Mouse (Mus musculus) heart, embryonic 11.5 days (tissue): ENCODE results near the gene Tnfaip3. TPM values are rescaled to one million over a fixed set of nuclear protein-coding genes. Genes with fewer than 3 reads are reported as not detected.

Source experiments
- ATAC-seq: fragments of 200-750 bp; cut with Nextera tagmentation; replicated peaks from 2 replicates; pipeline ENCODE4 v1.8.0; 2017; ENCODE audit warnings: moderate library complexity; ENCODE audit not compliant: insufficient number of reproducible peaks, low FRiP score, low TSS enrichment
- H3K27ac ChIP-seq: fragments of 300-500 bp; sonication (generic); 2 replicates; pipeline ENCODE4 v1.5.1; 2014; ENCODE audit warnings: mild to moderate bottlenecking, low read depth, low read length
- H3K27me3 ChIP-seq: fragments of 300-500 bp; sonication (generic); 2 replicates; pipeline ENCODE4 v1.6.1; 2014; ENCODE audit warnings: mild to moderate bottlenecking, low read length, mixed read lengths; ENCODE audit not compliant: control insufficient read depth, insufficient read depth
- H3K36me3 ChIP-seq: fragments of 300-500 bp; sonication (generic); 2 replicates; pipeline ENCODE4 v1.6.1; 2014; ENCODE audit warnings: mild to moderate bottlenecking, low read length, moderate library complexity, mixed read lengths; ENCODE audit not compliant: control insufficient read depth, insufficient read depth
- H3K4me1 ChIP-seq: fragments of 300-500 bp; sonication (generic); 2 replicates; pipeline ENCODE4 v1.6.1; 2014; ENCODE audit warnings: low read length; ENCODE audit not compliant: control insufficient read depth, insufficient read depth
- H3K4me2 ChIP-seq: fragments of 300-500 bp; sonication (generic); 2 replicates; pipeline ENCODE4 v1.6.1; 2014; ENCODE audit warnings: mild to moderate bottlenecking, moderate library complexity
- H3K4me3 ChIP-seq: fragments of 300-500 bp; sonication (generic); 2 replicates; pipeline ENCODE4 v1.5.1; 2014; ENCODE audit warnings: low read depth, low read length
- H3K9ac ChIP-seq: fragments of 300-500 bp; sonication (generic); 2 replicates; pipeline ENCODE4 v1.6.1; 2014; ENCODE audit warnings: mild to moderate bottlenecking, low read depth, low read length, moderate library complexity
- H3K9me3 ChIP-seq: fragments of 300-500 bp; sonication (generic); replicated peaks from 2 replicates; pipeline ENCODE4 v1.6.1; 2016; ENCODE audit warnings: low read length; ENCODE audit not compliant: control insufficient read depth
- WGBS: fragments of 180-500 bp; shearing (Covaris S2); extraction: QIAGEN DNeasy Blood & Tissue Kit; methylation state at CpG from one replicate; pipeline ENCODE4 v1.1.7; 2014; ENCODE audit not compliant: insufficient replicate concordance; 5-methylcytosine and 5-hydroxymethylcytosine counted together
- polyA plus RNA-seq: library from polyadenylated mRNA; unstranded; fragments of >200 nt; fragmentation: Nextera tagmentation; extraction: Ambion mirVana; gene quantifications from 2 replicates; pipeline ENCODE4 v1.2.1, GENCODE M21; 2014

Gene Tnfaip3
- polyA plus RNA-seq, 1 experiment from 2014 or later, result 3.0 TPM

- Histone ChIP-seq H3K4me3 (no peak overlapping the region), H3K27ac (no peak overlapping the region), H3K4me2 (no peak overlapping the region), H3K9ac (no peak overlapping the region), H3K4me1 (no peaks in the 10 kb centered on the region), H3K36me3 (no peaks in the 10 kb centered on the region), H3K27me3 (no peaks in the 10 kb centered on the region), H3K9me3 (no peaks in the 10 kb centered on the region)
- 59% methylated on average over 5 of the region's 5 CpGs for WGBS
- ATAC-seq, result no peak
Observed at GRCm38 (mm10) chr10:19023622-19024326, 8.3 kb upstream of the Tnfaip3 start.

GRCm38 (mm10) chr10:19022272-19022671 is 6.8 kb upstream of the Tnfaip3 start:
- WGBS, result 82% methylated on average over 1 of the region's 1 CpGs
- Histone ChIP-seq H3K27me3 (no peaks in the 10 kb centered on the region), H3K27ac (no peak overlapping the region), H3K9me3 (no peaks in the 10 kb centered on the region), H3K4me2 (no peak overlapping the region), H3K4me3 (no peak overlapping the region), H3K36me3 (no peaks in the 10 kb centered on the region), H3K9ac (no peak overlapping the region), H3K4me1 (no peaks in the 10 kb centered on the region; the same call in 1 of the 2 replicates)
- no peak for ATAC-seq

GRCm38 (mm10) chr10:19016823-19017471 is 1.5 kb upstream of the Tnfaip3 start:
- H3K9ac ChIP-seq, result no peak overlapping the region
- peak overlapping the region; percentile 59; the same call in 1 of the 2 replicates for H3K27ac ChIP-seq
- ATAC-seq, result no peak
- no peaks in the 10 kb centered on the region for H3K27me3 ChIP-seq
- peaks cover 12% of the 10 kb centered on the region for H3K4me1 ChIP-seq
- no peak overlapping the region for H3K4me2 ChIP-seq
- 42% methylated on average over 4 of the region's 4 CpGs for WGBS
- H3K4me3 ChIP-seq, result no peak overlapping the region
- H3K36me3 ChIP-seq, result no peaks in the 10 kb centered on the region
- H3K9me3 ChIP-seq, result no peaks in the 10 kb centered on the region

GRCm38 (mm10) chr10:19014381-19015256 is 838 bp downstream of the Tnfaip3 start:
- peak; percentile 36; the same call in 1 of the 2 replicates for ATAC-seq
- WGBS, result under 1% methylated on average over 42 of the region's 43 CpGs

DNA sequence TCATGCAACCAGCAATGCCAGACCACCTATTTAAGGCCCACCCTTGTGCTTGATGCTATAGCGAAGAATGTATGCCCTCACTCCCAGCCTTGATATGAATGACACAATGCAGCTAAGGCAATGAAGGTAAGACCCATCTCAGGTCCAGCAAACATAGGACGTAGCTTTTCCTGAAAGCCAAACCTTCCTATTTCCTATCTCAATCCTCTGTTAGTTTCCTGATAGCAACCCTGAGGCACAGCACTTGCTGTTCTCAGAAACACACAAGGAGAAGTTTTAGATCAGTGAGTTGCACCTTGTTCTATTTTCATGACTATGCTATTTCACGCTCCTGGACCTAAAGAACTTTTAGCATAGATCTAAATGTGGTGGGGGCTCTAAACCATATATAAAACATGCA is 2.1 kb downstream of the Tnfaip3 start:
- WGBS, result 74% methylated on average over 3 of the region's 3 CpGs

More at GRCm38 (mm10) chr10:19014381-19015256, 838 bp downstream of the Tnfaip3 start:
- no peaks in the 10 kb centered on the region for H3K9me3 ChIP-seq
- peak overlapping the region; percentile 73 for H3K4me2 ChIP-seq
- peaks cover 12% of the 10 kb centered on the region for H3K4me1 ChIP-seq
- H3K4me3 ChIP-seq, result peak overlapping the region; percentile 80
- H3K9ac ChIP-seq, result peak overlapping the region; percentile 86
- peak overlapping the region; percentile 84 for H3K27ac ChIP-seq
- H3K27me3 ChIP-seq, result no peaks in the 10 kb centered on the region
- H3K36me3 ChIP-seq, result no peaks in the 10 kb centered on the region

GRCm38 (mm10) chr10:19012616-19013015 is 2.8 kb downstream of the Tnfaip3 start:
- Histone ChIP-seq H3K4me2 (no peak overlapping the region), H3K36me3 (no peaks in the 10 kb centered on the region), H3K4me3 (no peak overlapping the region), H3K9me3 (no peaks in the 10 kb centered on the region), H3K27me3 (no peaks in the 10 kb centered on the region), H3K9ac (no peak overlapping the region), H3K4me1 (peaks cover 25% of the 10 kb centered on the region), H3K27ac (no peak overlapping the region)
- 83% methylated on average over 3 of the region's 3 CpGs for WGBS
- no peak for ATAC-seq

More for the DNA sequence above, 2.1 kb downstream of the Tnfaip3 start:
- Histone ChIP-seq H3K9ac (no peak overlapping the region), H3K27me3 (no peaks in the 10 kb centered on the region), H3K4me3 (no peak overlapping the region), H3K36me3 (no peaks in the 10 kb centered on the region), H3K4me1 (peaks cover 19% of the 10 kb centered on the region), H3K9me3 (no peaks in the 10 kb centered on the region), H3K27ac (no peak overlapping the region), H3K4me2 (peak overlapping the region; percentile 16)
- no peak for ATAC-seq

- Histone ChIP-seq H3K4me3 (no peak overlapping the region), H3K27ac (no peak overlapping the region), H3K9ac (no peak overlapping the region), H3K9me3 (no peaks in the 10 kb centered on the region), H3K4me1 (peaks cover 22% of the 10 kb centered on the region), H3K36me3 (no peaks in the 10 kb centered on the region), H3K4me2 (no peak overlapping the region), H3K27me3 (no peaks in the 10 kb centered on the region)
- no peak for ATAC-seq
- WGBS, result 78% methylated on average over 7 of the region's 7 CpGs
Observed at GRCm38 (mm10) chr10:19011832-19012440, 3.5 kb downstream of the Tnfaip3 start.

- H3K9me3 ChIP-seq, result no peaks in the 10 kb centered on the region
- no peak for ATAC-seq
- H3K27me3 ChIP-seq, result no peaks in the 10 kb centered on the region
- no peak overlapping the region for H3K9ac ChIP-seq
- H3K27ac ChIP-seq, result no peak overlapping the region
- no peak overlapping the region for H3K4me3 ChIP-seq
- 86% methylated on average over 8 of the region's 8 CpGs for WGBS
- peaks cover 16% of the 10 kb centered on the region for H3K4me1 ChIP-seq
- peaks cover under 1% of the 10 kb centered on the region; the same call in 1 of the 2 replicates for H3K36me3 ChIP-seq
- H3K4me2 ChIP-seq, result no peak overlapping the region
Observed at GRCm38 (mm10) chr10:19010414-19010813, 5.0 kb downstream of the Tnfaip3 start.
